Mouse (Mus musculus): ENCODE measurements around the gene Rps19bp1.

DNA sequence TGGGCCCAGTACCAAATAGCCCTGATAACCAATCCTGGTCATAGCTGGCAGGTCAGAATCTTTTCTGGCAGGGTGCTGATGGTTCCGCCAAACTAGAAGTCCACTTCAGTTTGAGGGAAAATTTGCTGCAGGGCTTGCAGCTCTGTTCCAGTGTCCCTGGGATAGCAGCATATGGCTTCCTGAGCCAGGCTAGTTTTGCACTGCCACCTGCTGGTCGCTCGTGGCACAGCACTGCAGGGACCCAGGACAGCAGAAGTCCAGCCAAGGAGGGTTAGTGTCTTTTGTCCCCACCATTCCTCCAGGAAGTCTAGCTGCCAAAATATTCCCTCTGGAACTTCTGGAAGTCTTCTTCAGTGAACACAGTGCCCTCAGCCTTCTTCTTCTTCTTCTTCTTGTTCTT is 3.4 kb downstream of the Rps19bp1 start:
- TF ChIP-seq ZNF384 (IDR thresholded peaks at IDR 0.05; ENCODE audit: low read depth, low read length) (no peak), SMC3 (IDR thresholded peaks at IDR 0.05; ENCODE audit: low read depth, low read length) (peak; percentile 71), EP300 (IDR thresholded peaks at IDR 0.05; ENCODE audit: low read depth in 1 of 2, low read length in 2 of 2) (no peak), POLR2A (IDR thresholded peaks at IDR 0.05; ENCODE audit: control insufficient read depth in 1 of 2, insufficient read depth in 1 of 2, low read depth in 1 of 2, low read length in 2 of 2, poor library complexity in 1 of 2) (no peak), ZC3H11A (IDR thresholded peaks at IDR 0.05; ENCODE audit: low read depth, low read length) (no peak), CTCF (IDR thresholded peaks at IDR 0.05 in 2 of 3, conservative IDR thresholded peaks at IDR 0.05 in 1 of 3; ENCODE audit: control insufficient read depth in 1 of 3, insufficient read depth in 1 of 3, low read depth in 2 of 3, low read length in 3 of 3, poor library complexity in 1 of 3, severe bottlenecking in 1 of 3) (peak; percentile 88 to 98 (median 97)), ZKSCAN1 (IDR thresholded peaks at IDR 0.05; ENCODE audit: low read depth, low read length) (no peak), ELF1 (IDR thresholded peaks at IDR 0.05; ENCODE audit: low read depth, low read length) (no peak), MAX (IDR thresholded peaks at IDR 0.05; ENCODE audit: low read length) (no peak), BHLHE40 (IDR thresholded peaks at IDR 0.05; ENCODE audit: borderline replicate concordance, low read depth, low read length) (no peak), GATA1 (IDR thresholded peaks at IDR 0.05; ENCODE audit: low read depth, low read length) (no peak), TAL1 (IDR thresholded peaks at IDR 0.05; ENCODE audit: low read length) (no peak), HCFC1 (IDR thresholded peaks at IDR 0.05; ENCODE audit: low read depth, low read length) (no peak)
